Mouse (Mus musculus): Measurements from ENCODE around the gene R3hdm2. TPM values are rescaled to one million over a fixed set of nuclear protein-coding genes. Genes with fewer than 3 reads are reported as not detected.
A peak's percentile ranks its signal among the peaks of the same experiment; 100 is the strongest.

The R3hdm2 gene
- polyA plus RNA-seq, 1 experiment from 2014 or later = 18.3 TPM

DNA sequence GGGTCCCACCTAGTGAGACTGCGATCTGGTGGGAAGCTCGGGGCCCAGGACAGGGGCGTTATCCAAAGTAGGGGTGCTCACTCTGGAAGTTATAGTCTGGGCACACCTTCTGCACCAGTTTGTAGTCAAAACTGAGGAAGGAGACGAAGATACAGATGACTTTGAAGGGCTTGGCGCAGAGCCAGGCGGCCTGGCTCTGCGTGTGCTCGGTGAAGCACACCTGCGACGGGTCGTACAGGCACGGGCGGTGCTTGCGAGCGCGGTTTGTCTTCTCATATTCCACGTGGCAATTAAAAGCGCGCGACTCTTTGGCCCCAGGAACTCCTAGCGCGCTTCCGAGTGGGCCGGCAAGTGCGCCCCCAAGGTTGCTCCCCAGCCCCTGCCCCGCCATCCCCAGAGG, 145.9 kb downstream of the R3hdm2 start:
- no peak for ATAC-seq
- Histone ChIP-seq H3K4me1 (ENCODE audit: control insufficient read depth, insufficient read depth, low read length) (peaks cover 20% of the 10 kb centered on the region), H3K4me3 (ENCODE audit: low read length) (peak overlapping the region; percentile 40), H3K36me3 (ENCODE audit: control insufficient read depth, insufficient read depth, low read length) (no peaks in the 10 kb centered on the region), H3K4me2 (ENCODE audit: low read depth, low read length) (peak overlapping the region; percentile 56), H3K9me3 (ENCODE audit: control insufficient read depth, low read length) (no peaks in the 10 kb centered on the region), H3K27me3 (replicated peaks; ENCODE audit: control insufficient read depth, insufficient read depth, low read length) (peaks cover 74% of the 10 kb centered on the region), H3K27ac (ENCODE audit: low read length) (no peak overlapping the region), H3K9ac (ENCODE audit: low read depth, low read length) (peak overlapping the region; percentile 40)
- WGBS = under 1% methylated on average over 26 of the region's 26 CpGs

DNA sequence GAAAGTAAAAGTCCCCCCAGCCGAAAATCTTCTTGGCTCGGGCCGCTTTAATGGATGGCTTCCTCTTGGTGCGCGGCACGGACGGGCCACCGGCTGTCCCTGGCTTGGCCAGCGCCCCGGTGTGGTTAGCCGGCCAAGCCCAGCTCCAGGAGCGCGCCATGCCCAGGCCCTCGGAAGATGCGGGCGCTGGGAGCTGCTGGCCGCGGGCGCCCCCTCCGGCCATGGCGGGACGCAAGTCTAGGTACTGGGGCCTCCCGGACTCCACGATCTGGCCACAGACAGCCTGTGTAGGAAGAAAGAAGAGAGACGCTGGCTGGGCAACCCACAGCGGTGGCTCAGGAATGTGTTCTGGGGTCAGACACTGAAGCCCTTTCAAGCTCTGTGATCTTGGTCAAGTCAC, 146.6 kb downstream of the R3hdm2 start:
- WGBS = under 1% methylated on average over 26 of the region's 26 CpGs
- H3K4me1 ChIP-seq (ENCODE audit: control insufficient read depth, insufficient read depth, low read length) = peaks cover 13% of the 10 kb centered on the region
- peak overlapping the region; percentile 56 for H3K4me2 ChIP-seq (ENCODE audit: low read depth, low read length)
- H3K9me3 ChIP-seq (ENCODE audit: control insufficient read depth, low read length) = no peaks in the 10 kb centered on the region
- peak overlapping the region; percentile 40 for H3K4me3 ChIP-seq (ENCODE audit: low read length)
- ATAC-seq = peak; percentile 51; the same call in 1 of the 2 replicates
- H3K9ac ChIP-seq (ENCODE audit: low read depth, low read length) = peak overlapping the region; percentile 40; the same call in 1 of the 2 replicates
- no peaks in the 10 kb centered on the region for H3K36me3 ChIP-seq (ENCODE audit: control insufficient read depth, insufficient read depth, low read length)
- H3K27ac ChIP-seq (ENCODE audit: low read length) = no peak overlapping the region
- peaks cover 81% of the 10 kb centered on the region for H3K27me3 ChIP-seq (replicated peaks; ENCODE audit: control insufficient read depth, insufficient read depth, low read length)

DNA sequence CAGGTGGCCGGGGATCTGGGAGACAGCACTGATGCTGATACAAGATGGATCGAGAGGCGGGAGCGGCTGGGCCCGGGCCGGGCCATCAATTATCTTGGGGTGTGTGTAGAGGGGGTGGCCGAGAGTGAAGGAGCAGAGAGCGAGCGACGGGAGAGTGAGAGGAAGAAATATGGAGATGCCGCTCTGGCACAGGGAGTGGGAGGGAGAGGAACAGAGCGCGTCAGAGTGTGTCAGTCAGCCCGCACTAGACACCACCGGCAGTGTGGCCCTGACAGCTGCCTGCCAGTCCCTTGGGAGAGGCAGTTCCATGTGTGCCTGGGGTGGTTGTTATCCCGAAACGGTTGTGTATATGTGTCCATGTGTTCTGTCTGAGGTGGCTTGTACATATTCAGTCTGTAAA, 147.4 kb downstream of the R3hdm2 start:
- H3K4me3 ChIP-seq (ENCODE audit: low read length) = no peak overlapping the region
- H3K27ac ChIP-seq (ENCODE audit: low read length) = no peak overlapping the region
- H3K9ac ChIP-seq (ENCODE audit: low read depth, low read length) = no peak overlapping the region
- peaks cover 89% of the 10 kb centered on the region for H3K27me3 ChIP-seq (replicated peaks; ENCODE audit: control insufficient read depth, insufficient read depth, low read length)
- peaks cover 11% of the 10 kb centered on the region for H3K4me1 ChIP-seq (ENCODE audit: control insufficient read depth, insufficient read depth, low read length)
- ATAC-seq = no peak
- no peaks in the 10 kb centered on the region for H3K36me3 ChIP-seq (ENCODE audit: control insufficient read depth, insufficient read depth, low read length)
- WGBS = 2% methylated on average over 17 of the region's 17 CpGs
- no peaks in the 10 kb centered on the region for H3K9me3 ChIP-seq (ENCODE audit: control insufficient read depth, low read length)
- H3K4me2 ChIP-seq (ENCODE audit: low read depth, low read length) = no peak overlapping the region

DNA sequence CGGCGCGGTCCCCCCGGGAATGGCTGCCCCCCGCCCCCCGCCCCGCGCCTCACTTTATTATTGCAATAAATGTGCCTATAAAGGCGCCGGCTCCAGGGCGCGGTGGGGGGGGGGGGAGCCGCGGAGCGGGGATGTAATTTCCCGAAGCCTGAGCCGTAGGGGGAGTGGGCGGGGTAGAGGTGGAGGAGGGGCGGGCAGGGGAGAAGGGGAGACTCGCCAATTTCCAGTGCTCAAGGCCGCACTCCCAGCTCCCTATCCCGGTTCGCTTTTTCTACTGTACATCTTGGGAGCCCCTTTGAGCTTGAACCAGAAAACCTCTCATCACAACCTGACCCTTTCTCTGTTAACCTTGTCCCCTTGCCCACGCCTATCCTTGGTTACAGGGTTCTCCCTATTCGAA, 150.8 kb downstream of the R3hdm2 start:
- 0 out of 2 replicates have a peak overlapping the region, but pooled peaks have one; percentile 12 for H3K4me2 ChIP-seq (ENCODE audit: low read depth, low read length)
- no peak for ATAC-seq
- no peaks in the 10 kb centered on the region for H3K9me3 ChIP-seq (ENCODE audit: control insufficient read depth, low read length)
- H3K4me1 ChIP-seq (ENCODE audit: control insufficient read depth, insufficient read depth, low read length) = peaks cover 25% of the 10 kb centered on the region
- no peak overlapping the region for H3K27ac ChIP-seq (ENCODE audit: low read length)
- H3K4me3 ChIP-seq (ENCODE audit: low read length) = peak overlapping the region; percentile 19
- peaks cover 99% of the 10 kb centered on the region for H3K27me3 ChIP-seq (replicated peaks; ENCODE audit: control insufficient read depth, insufficient read depth, low read length)
- WGBS = 2% methylated on average over 21 of the region's 25 CpGs
- H3K36me3 ChIP-seq (ENCODE audit: control insufficient read depth, insufficient read depth, low read length) = no peaks in the 10 kb centered on the region
- H3K9ac ChIP-seq (ENCODE audit: low read depth, low read length) = peak overlapping the region; percentile 19; the same call in 1 of the 2 replicates

DNA sequence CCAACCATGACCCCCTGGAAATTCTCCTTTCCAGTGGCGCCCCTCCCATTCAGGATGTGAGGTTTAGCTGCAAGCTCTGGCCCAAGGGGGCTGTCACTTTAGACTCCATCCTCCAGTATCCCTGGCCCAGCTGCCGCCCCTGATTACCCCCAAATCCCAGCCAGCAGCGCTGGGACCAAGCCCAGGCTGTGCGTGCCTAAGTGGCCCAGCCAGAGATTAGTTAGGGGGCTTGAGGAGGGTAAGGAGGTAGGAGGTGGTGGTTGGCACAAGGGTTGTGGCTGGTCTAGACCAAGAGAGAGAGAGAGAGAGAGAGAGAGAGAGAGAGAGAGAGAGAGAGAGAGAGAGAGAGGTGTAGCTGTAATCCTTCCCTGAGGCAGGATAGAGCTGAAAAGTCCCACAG, 151.4 kb downstream of the R3hdm2 start:
- no peaks in the 10 kb centered on the region for H3K9me3 ChIP-seq (ENCODE audit: control insufficient read depth, low read length)
- no peak overlapping the region for H3K4me3 ChIP-seq (ENCODE audit: low read length)
- peaks cover 19% of the 10 kb centered on the region for H3K4me1 ChIP-seq (ENCODE audit: control insufficient read depth, insufficient read depth, low read length)
- 6% methylated on average over 4 of the region's 4 CpGs for WGBS
- H3K9ac ChIP-seq (ENCODE audit: low read depth, low read length) = no peak overlapping the region
- no peaks in the 10 kb centered on the region for H3K36me3 ChIP-seq (ENCODE audit: control insufficient read depth, insufficient read depth, low read length)
- no peak overlapping the region for H3K27ac ChIP-seq (ENCODE audit: low read length)
- ATAC-seq = no peak
- H3K27me3 ChIP-seq (replicated peaks; ENCODE audit: control insufficient read depth, insufficient read depth, low read length) = peaks cover 99% of the 10 kb centered on the region
- no peak overlapping the region for H3K4me2 ChIP-seq (ENCODE audit: low read depth, low read length)

DNA sequence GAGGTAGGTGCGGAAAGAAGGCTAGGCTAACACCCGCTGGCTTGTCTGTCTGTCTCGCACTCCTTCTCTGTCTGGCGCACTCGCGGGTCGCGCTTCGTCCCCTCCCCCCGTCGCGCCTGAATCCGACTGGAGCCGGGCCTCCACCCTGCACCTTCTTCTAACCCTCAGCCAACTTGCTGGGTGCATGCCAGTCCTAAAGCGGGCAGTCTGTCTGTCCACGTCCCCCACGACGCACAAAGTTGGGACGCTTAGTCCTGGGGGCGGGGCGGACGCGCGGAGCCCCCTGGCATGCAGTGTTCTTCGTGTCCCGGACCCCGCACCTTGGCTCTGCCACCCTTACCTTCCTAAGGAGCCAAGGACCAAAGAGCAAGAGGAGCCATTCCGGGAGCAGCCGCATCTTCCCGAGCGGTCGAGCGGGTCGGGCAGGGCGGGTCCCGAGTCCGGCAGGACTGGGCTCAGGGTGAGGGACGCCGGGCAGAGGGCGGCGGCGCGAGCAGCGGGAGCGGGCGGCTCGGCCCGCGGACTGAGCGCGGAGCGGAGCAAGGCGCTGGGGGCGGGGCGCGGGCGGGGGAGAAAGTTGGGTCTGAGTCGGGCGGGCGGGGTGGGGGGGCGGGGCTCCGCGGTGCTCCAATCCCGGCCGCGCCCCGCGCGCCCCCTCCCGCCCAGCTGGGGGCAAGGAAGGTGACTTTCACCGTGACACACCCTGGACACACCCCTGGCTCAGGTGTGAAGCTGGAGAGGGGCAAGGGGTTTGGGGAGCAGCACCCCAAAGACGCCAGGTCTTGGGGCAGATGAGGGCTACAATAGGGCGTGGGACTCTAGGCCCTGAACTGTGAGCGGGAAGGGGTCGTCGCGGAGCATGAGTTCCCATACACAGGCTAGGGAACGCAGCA, 154.2 kb downstream of the R3hdm2 start, which contains the start of gene Nxph4:
Gene Nxph4, minus strand, starts transcription at position 524 of the 893 bp plus-strand sequence.
- Histone ChIP-seq H3K4me1 (ENCODE audit: control insufficient read depth, insufficient read depth, low read length) (peaks cover 14% of the 10 kb centered on the region), H3K27ac (ENCODE audit: low read length) (no peak within 1 kb of the TSS), H3K4me2 (ENCODE audit: low read depth, low read length) (peak within 1 kb of the TSS; percentile 92), H3K27me3 (replicated peaks; ENCODE audit: control insufficient read depth, insufficient read depth, low read length) (peaks cover 76% of the 10 kb centered on the region), H3K9ac (ENCODE audit: low read depth, low read length) (peak within 1 kb of the TSS; percentile 59), H3K36me3 (ENCODE audit: control insufficient read depth, insufficient read depth, low read length) (peaks cover 5% of the 10 kb centered on the region; the same call in 1 of the 2 replicates), H3K9me3 (ENCODE audit: control insufficient read depth, low read length) (no peaks in the 10 kb centered on the region), H3K4me3 (ENCODE audit: low read length) (peak within 1 kb of the TSS; percentile 56)
- under 1% methylated on average over 70 of the region's 78 CpGs for WGBS
- peak; percentile 38 for ATAC-seq

DNA sequence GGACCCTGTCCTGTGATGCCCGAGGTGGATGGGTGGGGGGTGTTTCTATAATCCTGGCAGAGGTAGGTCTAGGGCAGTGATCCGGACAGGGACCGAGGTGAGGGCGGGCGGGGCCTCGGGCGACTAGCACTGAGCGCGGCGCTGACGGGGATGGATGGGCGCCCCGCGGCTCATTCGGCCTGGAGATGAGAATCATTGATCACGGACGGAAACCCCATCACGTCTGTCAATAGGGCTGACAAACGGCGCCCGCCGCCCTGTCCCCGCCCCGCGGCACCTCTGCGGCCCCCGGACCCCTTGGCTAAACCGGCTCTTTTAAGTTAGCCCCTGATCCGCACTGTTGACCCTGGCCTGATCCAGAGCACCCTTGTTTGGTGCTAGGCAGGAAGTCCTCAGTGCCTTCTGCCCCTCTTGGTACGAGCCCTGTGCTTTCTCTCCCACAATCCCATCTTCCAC, 154.8 kb downstream of the R3hdm2 start:
- no peaks in the 10 kb centered on the region for H3K9me3 ChIP-seq (ENCODE audit: control insufficient read depth, low read length)
- peaks cover 14% of the 10 kb centered on the region for H3K4me1 ChIP-seq (ENCODE audit: control insufficient read depth, insufficient read depth, low read length)
- H3K27ac ChIP-seq (ENCODE audit: low read length) = no peak overlapping the region
- ATAC-seq = no peak
- 2% methylated on average over 27 of the region's 30 CpGs for WGBS
- peaks cover 8% of the 10 kb centered on the region; the same call in 1 of the 2 replicates for H3K36me3 ChIP-seq (ENCODE audit: control insufficient read depth, insufficient read depth, low read length)
- peak overlapping the region; percentile 92 for H3K4me2 ChIP-seq (ENCODE audit: low read depth, low read length)
- peak overlapping the region; percentile 59; the same call in 1 of the 2 replicates for H3K9ac ChIP-seq (ENCODE audit: low read depth, low read length)
- H3K27me3 ChIP-seq (replicated peaks; ENCODE audit: control insufficient read depth, insufficient read depth, low read length) = peaks cover 69% of the 10 kb centered on the region
- H3K4me3 ChIP-seq (ENCODE audit: low read length) = peak overlapping the region; percentile 56

DNA sequence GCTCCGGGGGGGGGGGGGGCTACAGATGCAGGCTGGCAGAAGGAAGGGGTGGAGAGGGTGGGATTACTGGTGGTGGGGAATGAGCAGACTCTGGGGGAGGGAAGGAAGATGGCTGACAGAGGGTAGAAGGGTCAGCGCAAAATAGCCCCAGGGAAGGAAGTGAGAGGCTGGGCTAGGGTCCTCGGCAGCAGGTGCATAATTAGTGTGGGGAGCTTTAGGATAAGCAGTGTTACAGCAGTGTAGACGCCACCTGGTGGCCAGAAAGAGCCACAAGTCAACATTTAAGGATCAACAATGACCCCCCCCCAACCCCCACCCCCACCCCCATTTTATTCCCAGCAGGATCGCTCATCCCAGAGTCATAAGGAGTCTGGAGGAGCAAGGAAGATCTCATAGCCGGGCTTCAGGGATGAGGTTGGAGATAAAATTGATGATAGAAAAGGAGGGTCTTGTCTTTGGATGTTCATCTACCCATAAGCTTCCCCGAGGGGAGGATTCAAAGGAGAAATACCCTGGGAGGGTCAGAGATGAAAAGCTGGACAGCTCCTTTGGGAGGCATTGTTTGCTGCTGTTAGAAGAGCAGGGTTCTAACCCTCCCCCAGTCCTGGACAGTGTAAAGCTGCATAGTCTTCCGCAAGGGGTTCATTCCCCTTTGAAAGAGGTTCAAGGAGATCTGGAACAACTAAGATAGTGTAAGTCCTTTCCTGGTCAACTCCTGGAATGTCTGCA, 156.6 kb downstream of the R3hdm2 start:
- H3K9ac ChIP-seq (ENCODE audit: low read depth, low read length) = no peak overlapping the region
- H3K9me3 ChIP-seq (ENCODE audit: control insufficient read depth, low read length) = no peaks in the 10 kb centered on the region
- 13% methylated on average over 8 of the region's 8 CpGs for WGBS
- H3K4me3 ChIP-seq (ENCODE audit: low read length) = no peak overlapping the region
- H3K4me2 ChIP-seq (ENCODE audit: low read depth, low read length) = no peak overlapping the region
- H3K4me1 ChIP-seq (ENCODE audit: control insufficient read depth, insufficient read depth, low read length) = peaks cover 14% of the 10 kb centered on the region
- peaks cover 9% of the 10 kb centered on the region for H3K36me3 ChIP-seq (ENCODE audit: control insufficient read depth, insufficient read depth, low read length)
- no peak overlapping the region for H3K27ac ChIP-seq (ENCODE audit: low read length)
- no peak for ATAC-seq
- peaks cover 51% of the 10 kb centered on the region for H3K27me3 ChIP-seq (replicated peaks; ENCODE audit: control insufficient read depth, insufficient read depth, low read length)

Data from intestine, embryonic 16.5 days (tissue).